Mouse (Mus musculus) T-helper 1 cell (primary cell): Measurements from ENCODE around the gene Olfr196.
"Not testable (repeated sequence)": the region's sequence is repeated elsewhere in the genome, so short reads cannot be mapped to it uniquely, and the experiment has no call there.

Experiments used
- in situ Hi-C: fragments of 300-600 bp; cut with MboI, MseI; formaldehyde crosslinking; loops from one replicate; pipeline ENCODE4 v1.15.1; 2025; ENCODE audit warnings: high pct_unique_total_duplicates

Olfr196 gene

DNA sequence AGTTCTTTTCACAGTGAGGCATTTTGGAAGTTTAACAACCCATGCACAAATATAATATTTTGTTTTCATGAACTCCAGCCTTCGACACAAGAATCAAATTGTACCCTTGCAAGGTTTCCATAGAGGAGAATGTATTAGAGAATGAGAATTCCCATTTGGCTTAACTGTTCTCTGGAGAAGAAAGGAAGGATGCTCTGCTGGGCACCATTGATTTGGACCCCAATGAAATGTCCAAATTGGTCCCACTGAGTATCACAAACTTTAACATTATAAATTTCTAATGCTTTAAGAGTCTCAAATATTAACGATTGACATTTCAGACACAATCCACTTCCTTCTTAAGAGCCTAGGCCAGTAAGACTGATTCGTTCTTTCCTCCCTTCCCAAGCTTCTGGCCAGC, at the start of gene Olfr196:
Gene Olfr196 (minus strand): TSS at position 101 of the 400 bp plus-strand sequence.
- in situ Hi-C loops, result no loop called here

GRCm38 (mm10) chr16:59219667-59220066, 49.4 kb upstream of the Olfr196 start, which contains the start of gene Olfr199:
TSS of gene Olfr199 (minus strand) at chr16:59219767.
- in situ Hi-C loops, result not testable (repeated sequence)

- in situ Hi-C loops, result not testable (repeated sequence)
Measured at GRCm38 (mm10) chr16:59217861-59218260, 47.6 kb upstream of the Olfr196 start.

DNA sequence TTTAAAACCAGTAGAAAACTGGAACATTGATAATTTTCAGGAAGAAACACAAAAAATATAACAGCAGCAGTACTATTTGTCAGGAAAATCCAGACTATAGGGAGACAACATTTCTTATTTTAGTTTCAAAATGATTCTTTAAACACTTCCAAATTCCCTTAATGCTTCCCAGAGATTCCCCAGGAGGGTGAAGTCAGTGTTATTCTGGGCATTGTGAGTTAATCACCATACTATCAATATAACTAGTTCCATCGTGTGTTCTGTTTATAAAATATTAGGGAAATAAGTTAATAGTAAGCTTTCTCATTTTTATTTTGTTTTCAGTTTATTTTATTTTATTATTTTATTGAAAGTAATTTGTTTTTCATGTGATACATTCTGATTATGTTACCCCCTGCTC, 33.2 kb upstream of the Olfr196 start, which contains the start of gene Olfr198:
Gene Olfr198 (minus strand): TSS at position 101 of the 400 bp plus-strand sequence.
- in situ Hi-C loops, result not testable (repeated sequence)

DNA sequence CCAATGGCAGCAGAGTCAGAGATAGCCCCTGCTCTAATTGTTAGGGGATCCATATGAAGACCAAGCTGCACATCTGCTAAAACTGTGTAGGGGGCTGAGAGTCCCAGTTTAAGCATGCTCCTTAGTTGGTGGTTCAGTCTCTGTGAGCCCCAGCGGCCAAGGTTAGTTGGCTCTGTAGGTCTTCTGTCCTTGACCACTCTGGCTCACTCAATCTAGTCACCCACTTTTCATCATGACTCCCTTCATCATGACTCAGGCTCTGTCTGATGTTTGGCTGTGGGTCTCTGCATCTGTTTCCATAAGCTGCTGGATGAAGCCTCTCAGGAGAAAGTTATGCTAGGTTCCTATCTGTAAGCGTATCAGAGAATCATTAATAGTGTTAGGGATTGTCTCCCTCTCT, 18.3 kb downstream of the Olfr196 start:
- in situ Hi-C loops, result no loop called here

DNA sequence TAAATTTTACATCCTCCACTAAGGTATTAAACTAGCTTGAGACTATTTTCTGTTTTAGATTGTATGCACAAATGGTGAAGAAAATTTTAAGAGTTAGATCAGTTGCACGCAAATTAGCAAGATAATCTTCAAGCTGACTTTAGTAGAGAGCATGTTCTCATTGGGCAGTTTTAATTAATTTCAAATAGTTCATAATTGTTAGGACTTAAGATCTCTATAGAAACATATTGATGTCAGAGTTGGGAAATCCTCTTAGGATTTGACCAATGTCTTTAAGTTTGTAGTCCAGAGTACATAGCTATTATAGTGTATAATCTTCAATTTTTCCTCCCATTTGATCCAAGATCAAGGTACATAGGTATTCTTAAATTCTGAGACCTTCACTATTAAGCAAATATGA, 23.5 kb downstream of the Olfr196 start, which contains the start of gene Olfr195:
Gene Olfr195 (plus strand): TSS at position 301 of the 400 bp plus-strand sequence.
- in situ Hi-C loops, result no loop called here

- in situ Hi-C loops, result no loop called here
Measured at GRCm38 (mm10) chr16:59141105-59141504, 29.1 kb downstream of the Olfr196 start.

- in situ Hi-C loops, result no loop called here
Measured at GRCm38 (mm10) chr16:59130740-59131139, 39.5 kb downstream of the Olfr196 start.

GRCm38 (mm10) chr16:59120969-59121368, 49.3 kb downstream of the Olfr196 start, which contains the start of gene Olfr194:
TSS of gene Olfr194 (minus strand) at chr16:59121069.
- in situ Hi-C loops, result no loop called here
